Mouse (Mus musculus): ENCODE results near the gene Tacc2.

GRCm38 (mm10) chr7:130793671-130794070 is 216.4 kb downstream of the Tacc2 start:
- TF ChIP-seq CTCF (IDR thresholded peaks at IDR 0.05; ENCODE audit: extremely low read depth, insufficient read length, insufficient replicate concordance, low read depth, low read length), result no peak
- no peak for TF ChIP-seq POLR2A (IDR thresholded peaks at IDR 0.05; ENCODE audit: low read depth, low read length)

Data from small intestine, adult 2 months (tissue).